Mouse (Mus musculus): ENCODE measurements around the gene Ddhd1. TPM values are rescaled to one million over a fixed set of nuclear protein-coding genes. Genes with fewer than 3 reads are reported as not detected.
"Not testable (repeated sequence)": the region's sequence is repeated elsewhere in the genome, so short reads cannot be mapped to it uniquely, and the experiment has no call there.

Ddhd1 gene
- total RNA-seq, 4 experiments from 2014 or later = 17.1 to 21.1 (median 18.9) TPM

DNA sequence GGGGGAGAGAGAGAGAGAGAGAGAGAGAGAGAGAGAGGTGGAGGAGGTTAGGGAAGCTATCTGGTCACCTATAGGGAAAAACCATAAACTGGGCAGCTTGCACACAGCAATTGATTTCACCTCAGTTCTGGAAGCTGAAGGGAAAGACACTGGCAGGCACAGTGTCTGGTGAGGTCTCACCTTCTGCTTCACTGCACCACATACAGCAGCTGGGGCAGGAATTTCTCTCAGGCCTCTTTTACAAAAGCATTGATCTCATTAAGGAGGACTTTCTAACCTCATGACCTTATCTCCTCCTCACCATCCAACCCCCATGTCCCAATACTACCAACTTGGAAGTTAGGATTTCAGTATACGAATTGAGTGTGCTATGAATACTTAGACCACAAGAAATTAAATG lies 13.2 kb downstream of the Ddhd1 start:
- no peak for DNase-seq

DNA sequence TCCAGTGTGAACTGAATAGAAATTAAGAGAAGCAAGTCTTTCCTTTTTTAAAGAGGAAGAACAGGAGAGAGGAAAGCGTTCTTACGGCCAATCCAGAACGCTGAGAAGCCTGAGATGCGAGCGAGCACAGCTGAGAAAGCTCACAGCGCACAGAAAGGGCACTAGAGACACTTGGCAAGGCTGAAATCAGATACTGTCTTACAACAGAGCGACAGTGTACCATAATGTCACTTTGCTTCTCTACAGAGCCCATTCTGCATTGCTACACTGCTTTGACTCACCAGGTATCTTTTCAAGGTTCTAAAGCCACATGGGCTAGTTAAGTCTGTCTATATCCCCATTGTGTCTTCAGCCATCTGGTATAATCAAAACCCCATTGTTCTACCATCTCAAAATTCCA lies 13.7 kb downstream of the Ddhd1 start:
- DNase-seq = no peak

DNA sequence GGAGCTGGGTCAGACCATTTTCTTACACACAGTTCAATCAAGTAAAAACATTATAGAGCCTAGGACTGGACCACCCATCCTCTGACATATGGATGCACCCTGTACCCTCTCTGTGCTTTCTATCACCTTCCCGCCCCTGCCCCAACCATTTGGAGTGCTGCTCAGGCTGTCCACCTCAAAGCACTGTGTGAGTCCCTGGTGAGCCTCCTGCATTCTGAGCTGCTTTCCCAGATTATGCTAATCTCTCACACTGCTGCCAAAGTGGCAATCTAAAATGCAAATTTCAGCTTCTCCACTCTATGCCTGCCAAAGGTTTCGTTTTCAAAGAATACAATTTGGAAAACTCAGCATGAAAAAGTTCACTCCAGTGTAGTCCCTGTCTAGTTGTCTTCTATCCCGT lies 14.5 kb downstream of the Ddhd1 start:
- no peak for DNase-seq

DNA sequence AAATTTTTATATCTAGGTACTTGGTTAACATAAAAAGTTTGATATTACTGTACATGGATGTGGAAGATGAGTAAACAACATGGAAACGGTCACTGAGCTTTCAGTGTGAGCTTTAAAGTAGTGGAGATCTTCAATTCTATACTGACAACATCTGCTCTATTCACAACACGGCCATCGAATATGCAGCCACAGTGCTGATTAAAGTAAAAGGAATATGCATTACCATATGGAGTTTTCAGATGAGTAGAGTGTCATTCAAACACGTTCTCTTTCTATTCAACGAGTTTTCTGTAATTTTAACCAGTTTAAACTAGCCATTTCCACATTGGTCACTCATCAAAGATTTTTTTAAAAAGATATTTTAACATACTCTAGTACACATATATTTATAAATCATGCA lies 15.1 kb downstream of the Ddhd1 start:
- DNase-seq = no peak

DNA sequence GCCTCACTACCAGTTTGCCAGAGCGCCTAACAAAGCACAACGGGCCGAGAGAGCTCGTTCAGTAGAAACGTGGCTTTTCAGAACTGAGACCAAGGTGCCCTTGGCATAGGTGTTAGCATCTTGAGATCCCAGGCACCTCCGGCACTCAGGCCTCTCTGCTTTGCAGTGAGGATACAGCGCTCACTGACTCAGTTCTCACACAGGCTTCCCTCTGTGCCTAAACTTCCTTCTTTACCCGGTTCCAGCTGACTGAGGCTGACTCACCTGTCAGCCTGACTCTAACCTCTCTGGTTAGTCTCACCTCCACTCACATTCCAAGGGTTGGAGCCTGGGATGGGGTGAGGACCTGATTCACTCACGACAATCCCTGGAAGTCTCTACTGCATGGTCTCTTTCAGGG lies 15.7 kb downstream of the Ddhd1 start:
- no peak for DNase-seq

DNA sequence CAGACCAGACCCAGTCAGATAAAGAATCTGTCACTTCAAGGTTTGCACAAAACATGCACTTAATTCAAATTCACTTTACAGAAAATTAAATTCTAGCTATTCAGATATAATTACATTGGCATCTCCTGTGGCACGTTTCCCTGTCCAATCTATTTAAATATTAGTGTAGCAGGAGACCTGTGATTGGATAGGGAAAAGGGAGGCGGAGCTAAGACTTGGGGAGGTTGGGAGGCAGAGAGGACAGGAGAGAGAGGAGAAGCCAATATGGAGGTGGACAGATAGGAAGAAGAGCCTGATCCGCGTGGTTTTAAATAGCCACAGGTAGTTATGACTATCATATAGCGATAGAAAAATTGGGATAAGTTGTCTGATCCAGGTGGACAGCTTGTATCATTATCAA lies 19.2 kb downstream of the Ddhd1 start:
- no peak for DNase-seq

DNA sequence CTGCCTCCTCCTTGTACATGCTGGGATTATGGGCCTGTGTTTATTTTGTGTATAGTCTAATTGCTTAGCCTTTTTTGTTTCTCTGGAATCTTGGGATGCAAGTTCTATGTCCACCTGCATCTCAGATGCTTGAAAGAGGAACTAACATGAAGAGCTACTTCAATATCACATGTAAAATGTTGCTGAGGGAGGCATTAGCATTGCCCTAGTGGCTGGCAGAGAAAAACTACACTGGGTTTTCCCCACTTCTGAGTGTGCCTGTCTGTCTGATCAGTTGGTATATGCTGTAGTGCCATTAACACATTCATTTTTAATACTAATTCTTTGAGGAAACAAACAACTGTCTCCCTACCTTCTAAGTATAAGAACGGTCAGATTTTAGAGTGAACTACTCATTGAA lies 22.4 kb downstream of the Ddhd1 start:
- no peak for DNase-seq

DNA sequence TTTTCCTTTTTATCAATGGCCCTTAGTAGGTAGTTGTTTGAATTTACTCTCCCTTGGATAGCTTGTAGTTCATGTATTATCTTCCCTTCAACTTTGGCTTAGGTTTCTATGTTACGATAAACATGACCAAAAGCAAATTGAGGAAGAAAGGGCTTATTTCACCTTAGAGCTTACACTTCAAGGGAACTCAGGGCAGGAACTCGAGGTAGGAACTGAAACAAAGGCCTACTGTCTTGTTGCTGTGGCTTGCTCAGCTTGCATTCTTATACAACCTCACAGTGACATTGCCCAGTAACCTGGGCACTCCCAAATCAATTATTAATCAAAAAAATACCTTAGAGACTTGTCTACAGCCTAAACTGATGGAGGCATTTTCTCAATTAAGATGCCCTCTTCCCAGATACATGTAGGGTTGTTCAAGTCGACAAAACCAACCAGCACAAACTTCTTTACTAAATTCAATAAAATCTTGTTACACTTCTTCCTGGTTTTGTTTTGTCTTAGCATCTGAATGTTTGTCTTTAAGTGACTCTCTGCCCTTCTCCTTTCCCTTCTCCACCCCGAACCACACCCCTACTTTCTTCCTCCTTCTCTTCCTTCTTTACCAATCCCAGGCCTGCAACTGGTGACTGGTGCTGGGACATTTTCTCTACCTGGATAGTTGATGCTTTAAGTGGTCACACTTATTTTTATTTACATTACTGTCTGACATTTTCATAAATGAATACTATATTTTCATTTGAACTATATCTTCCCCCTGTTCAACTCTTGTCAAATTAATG lies 25.0 kb downstream of the Ddhd1 start:
- no peak for DNase-seq

DNA sequence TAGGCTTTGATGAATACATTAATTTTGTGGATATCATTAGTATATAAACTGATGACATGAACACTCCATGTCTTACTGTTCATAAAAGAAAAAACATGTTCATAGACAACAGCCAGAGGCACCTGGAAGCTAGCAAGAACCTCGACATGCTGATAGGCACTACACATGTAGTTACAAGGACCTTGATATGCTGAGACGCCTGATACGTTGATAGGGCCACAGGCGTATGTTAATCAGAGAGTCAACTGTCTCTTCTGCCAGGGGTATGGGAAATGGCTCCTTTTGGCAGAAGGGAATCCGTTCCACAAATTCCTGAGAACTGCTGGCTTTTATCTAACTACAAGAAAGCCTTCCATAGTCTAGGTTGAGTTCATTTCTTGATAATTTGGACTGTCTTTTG lies 27.4 kb downstream of the Ddhd1 start:
- no peak for DNase-seq

DNA sequence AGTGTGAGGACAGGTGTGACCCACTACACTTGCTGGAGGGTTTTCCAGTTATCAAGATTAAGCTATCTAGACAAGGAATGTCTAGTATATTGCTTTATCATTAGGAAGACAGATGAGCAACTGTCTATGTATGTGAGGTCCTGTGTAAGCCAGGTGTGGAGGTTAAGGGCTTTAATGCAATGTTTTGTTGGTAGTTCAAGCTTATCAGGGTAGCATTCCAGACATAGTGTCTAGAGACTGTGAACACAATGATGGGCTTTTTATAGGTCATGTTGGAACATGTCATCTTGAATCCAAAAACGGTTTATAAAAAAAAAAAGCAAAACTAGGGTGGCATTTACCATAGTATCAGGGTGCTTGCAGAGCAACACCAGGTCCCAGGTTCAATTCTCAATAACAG lies 28.0 kb downstream of the Ddhd1 start:
- DNase-seq = no peak

DNA sequence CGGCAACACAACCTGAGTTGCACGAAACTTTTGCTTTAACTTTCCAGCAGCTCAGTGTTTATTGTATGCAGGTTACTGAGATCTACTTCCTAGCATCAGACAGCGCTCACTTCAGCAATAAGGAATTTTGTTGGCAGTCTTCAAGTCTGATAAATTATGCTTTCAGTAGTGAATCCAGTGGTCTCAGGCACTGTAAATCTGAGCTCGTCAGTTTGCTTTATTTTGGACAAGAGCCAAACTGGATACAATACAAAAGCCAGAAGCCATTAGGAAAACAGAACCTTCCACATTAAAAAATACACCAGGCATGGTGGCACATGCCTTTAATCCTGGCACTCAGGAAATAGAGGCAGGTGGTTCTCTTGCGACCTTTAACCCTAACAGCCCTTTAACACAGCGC lies 39.6 kb downstream of the Ddhd1 start:
- no peak for DNase-seq

DNA sequence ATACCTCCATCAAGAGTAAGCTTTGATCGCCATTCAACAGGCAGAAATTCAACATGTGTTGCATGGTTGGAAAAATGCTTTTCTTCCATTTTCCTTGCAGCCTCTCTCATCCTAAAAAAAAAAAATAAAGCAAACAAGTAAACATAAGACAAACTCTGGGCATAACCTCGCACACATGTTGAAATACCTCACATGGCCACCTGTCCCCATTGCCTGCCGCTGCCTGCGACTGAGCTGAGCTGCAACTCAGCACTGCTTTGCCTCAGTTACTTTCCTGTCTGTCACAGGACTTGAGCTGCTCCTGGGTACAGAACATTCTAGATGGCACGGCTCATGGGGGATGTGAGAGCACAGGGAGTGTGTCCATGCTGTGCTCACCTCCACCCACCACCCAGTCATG lies 41.4 kb downstream of the Ddhd1 start:
- no peak for DNase-seq

DNA sequence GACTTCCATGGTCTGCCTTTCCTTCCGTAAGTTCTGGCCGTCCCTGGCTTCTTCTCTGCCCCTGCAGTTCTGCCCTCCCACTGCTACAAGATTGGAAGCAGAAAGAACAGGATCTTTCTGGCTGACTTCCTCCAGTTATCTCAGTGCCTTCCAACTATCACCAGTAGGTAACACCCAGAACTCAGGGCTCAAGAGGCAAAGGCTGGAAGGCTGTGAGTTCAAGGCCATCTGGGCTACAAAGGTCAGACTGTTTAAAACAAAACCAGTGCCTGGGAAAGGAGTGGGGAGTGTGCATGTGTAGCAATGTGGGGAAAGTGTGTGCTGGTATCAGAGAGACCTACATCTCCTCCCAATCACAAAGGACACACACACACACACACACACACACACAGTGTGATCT lies 42.2 kb downstream of the Ddhd1 start:
- no peak for DNase-seq

DNA sequence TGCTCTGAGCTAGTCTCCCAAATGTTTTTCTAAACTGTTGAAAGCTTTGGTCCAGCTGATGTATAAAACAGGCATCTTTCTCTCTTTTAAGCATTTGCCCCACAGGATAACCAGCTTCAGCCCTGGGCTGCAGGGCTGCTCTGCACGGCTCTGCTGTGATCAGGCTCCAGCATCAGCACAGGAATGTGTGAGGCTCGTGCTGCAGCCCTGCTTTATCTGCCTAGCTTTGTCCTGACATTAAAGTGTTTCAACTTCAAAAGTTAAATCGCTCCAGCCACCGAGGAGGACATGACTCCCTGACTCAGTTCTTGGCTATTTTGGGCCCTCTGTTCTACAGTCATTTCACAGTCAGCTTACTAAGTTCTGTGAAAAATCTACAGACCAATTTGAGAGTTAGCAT lies 43.1 kb downstream of the Ddhd1 start:
- no peak for DNase-seq

DNA sequence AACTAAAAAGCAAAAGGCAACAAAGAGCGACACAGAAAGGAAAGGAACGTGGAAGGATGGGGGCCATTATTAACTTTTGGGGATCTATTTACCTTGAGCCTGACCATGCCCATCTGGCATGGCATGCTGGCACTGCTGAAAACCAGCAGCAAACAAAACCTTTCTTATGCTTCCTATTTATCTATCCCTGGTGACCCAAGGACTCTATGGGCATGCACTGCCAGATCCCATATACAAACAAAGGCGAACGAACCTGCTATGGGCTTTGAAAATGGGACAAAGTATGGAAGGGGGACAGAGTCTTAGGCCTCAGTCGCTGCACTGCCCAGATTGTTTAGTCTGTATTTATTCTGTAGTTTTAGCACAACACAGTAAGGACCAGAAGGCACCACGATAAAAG lies 43.5 kb downstream of the Ddhd1 start:
- DNase-seq = no peak

DNA sequence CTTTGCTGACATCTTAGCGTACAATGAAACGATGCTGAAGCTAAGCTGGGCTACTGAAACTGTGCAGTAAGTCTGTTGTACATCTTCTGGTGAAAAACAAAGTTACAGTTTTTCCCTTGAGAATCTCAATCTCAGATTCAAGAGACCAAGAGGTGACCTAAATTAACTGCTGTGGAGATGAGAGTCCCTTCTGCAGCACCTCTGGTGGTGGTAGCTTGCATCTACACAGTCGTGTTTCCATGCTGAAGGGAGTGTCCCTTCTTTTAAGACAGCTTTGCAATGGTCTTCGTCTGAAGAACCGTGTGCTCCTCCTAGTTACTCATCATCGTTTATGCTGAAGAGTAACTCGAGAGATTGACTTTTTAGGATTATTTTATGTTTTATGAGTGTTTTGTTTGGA lies 46.3 kb downstream of the Ddhd1 start:
- no peak for DNase-seq

DNA sequence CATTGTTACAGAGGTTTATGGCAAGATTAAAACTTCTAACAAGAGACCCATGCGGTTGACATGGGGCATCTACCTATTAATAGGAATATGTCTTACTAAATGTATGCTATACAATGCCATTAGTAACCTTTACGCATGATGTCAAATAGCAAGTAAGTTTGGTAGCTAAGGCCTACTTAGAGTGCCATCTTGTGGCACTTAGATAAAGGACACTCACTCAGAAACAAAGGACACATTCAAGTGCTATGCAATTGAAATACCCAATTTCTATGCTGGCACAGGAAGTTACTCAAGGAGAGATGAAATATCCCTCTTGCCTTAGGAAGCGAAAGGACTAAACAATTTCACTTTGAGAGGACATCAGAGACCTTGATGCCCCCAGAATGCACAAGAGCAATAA lies 55.9 kb downstream of the Ddhd1 start:
- no peak for DNase-seq

DNA sequence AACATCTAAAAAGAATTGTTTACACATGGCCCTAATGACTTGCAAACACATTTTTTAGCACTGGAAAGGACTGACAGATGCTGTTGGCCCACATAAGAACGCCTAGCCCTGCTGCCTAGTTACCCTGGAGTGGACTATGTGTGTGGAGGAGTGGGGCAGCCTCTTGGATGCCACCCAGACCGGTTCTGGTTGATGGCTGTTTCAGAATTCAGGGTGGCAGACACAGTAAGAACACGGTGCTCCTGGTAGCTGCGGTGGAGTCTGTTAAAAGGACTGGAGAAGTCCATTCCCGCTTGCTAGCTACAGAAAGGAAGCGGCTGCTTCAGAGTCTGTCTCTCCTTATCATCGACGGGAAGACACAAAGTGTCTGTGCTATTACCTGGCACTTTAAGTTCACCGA lies 57.4 kb downstream of the Ddhd1 start:
- no peak for DNase-seq

DNA sequence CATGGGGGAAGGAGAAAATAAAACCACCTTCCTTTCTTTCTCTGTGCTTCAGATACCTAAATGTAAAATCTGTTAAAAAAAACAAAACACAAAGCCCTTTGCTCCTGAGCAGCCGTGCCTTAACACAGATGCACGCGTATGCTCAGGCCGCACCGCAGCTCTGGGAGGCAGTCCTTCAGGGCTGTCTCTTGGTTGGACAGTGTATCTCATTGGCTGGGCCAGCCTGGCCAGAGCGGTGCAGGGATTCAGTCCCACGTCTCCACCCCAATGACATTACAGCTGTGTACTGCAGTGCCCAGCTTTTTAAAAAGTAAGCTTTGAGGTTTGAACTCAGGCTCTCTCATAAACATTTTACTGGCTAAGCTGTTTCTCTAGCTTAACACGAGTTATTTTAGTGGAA lies 60.1 kb downstream of the Ddhd1 start:
- DNase-seq = no peak

DNA sequence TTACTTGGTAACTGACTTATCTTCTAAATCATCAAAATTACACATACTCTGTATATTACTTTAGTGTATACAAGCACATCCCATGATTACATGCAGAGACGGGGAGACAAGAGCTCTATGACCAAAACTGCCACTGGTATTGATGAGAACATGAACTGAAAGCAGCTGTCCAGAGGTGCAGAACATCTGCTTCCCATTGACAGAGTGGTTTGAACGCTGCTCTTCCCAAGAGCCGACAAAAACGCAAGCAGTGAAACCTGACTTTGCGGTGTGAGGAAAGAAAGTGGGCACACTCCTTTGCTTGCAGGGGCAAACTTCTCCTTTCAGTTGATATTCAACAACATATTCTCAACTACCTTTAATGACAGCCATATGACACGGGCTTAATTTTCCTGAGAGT lies 64.7 kb downstream of the Ddhd1 start:
- no peak for DNase-seq

DNA sequence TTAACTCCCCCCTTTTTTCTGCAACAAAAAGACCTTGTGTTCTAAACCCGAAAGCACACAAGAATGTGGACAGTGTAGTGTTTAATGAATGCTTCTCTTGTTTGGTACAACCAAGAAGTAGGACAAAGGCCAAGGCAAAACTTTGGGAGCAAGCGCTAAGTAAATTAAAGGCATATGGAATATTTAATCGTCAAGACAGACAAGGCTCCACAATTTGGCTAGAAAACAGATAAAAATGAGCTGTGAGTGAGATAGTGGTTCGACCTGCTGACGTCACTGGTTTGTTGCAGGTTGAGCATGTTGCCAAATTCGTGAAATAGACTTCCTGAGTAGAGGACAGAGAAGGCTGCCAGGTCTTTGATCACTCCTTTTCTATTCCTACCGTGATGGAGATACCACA lies 69.5 kb downstream of the Ddhd1 start:
- no peak for DNase-seq

DNA sequence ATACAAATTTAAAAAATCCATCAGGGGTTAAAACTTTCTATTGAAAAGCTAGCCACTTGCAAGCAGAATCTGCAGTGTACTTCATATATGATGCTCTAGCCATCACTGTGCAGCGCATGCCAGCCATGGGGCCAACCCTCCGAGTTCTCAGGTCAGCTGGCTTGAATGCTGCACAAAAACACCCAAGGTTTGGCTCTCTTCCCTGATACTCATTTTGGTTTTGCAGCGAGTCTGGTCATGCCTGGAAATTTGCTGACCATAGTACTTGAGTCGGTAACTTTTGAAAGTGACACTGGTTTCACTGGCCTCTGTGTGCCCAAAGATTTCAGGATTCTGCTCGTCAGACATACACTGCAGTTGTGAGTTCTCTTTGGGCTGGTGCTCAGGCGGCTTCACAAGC lies 70.4 kb downstream of the Ddhd1 start:
- no peak for DNase-seq

DNA sequence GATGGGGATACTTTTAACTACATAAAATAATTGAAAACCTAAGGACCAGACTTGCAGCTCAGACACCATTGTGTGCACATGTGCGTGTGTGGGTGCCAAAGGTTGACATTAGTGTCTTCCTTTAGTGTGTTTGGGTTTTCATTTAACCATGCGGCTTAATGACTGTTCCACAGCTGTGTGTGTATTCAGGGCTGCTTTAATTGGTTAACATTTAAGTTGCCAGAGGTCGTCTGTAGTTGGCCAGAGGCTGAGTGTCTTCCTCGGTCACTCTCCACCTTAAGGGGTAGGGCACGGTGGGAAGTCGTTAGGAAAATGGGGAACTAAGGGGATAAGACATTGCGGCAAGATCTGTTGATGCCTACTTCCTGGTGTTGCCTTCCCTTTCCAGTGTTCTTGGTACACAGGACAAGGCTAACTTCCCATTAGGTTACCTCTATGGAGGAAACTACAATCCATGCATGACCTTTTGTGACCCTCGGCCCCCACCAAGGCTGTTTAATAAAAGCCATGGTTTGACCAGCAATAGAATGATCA lies 74.4 kb downstream of the Ddhd1 start:
- DNase-seq = no peak

DNA sequence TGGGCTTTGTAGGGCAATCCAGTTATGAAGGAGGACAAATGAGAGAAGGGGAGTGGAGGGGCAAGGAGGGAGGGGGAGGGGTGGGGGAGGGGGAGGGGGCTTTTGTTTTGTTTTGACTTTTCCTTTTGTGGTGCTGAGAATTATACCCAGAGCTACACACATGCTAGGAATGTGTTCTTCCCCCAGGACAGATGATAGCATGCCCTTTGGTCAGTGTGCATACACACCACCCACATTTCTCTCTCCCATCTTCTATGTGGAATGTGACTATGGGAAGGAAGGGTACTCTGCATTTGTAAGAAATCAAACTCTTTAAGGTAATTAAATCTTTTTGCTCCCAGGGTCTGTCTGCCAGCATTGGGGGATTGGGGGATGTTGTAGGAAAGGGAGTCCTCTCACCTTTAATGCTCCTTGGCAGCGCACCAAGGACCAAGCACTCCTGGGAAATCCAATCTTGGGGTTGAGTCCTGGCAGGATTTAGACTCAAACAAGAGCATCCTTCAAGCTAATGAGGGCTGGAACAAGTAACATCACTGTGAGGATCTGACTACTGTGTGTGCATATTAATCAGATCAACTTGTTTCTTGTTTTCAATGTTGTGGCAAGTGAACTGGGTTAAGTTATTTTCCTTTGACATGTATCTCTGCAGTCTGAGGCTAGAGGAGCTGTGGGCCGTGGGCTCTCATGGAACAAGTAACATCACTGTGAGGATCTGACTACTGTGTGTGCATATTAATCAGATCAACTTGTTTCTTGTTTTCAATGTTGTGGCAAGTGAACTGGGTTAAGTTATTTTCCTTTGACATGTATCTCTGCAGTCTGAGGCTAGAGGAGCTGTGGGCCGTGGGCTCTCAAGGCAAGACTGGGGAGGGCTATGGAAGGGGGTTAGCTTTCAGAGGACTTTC lies 76.8 kb downstream of the Ddhd1 start:
- DNase-seq = not testable (repeated sequence)

Measured in adrenal gland, adult 8-10 months (tissue).